Mouse (Mus musculus) kidney, adult 2 months (tissue): ENCODE measurements around the gene Gramd2.

Experiments
- CTCF ChIP-seq: fragments of 200-500 bp; conservative IDR thresholded peaks from 2 replicates; pipeline ENCODE4 v1.5.1; 2011; ENCODE audit warnings: low read depth, mild to moderate bottlenecking, control low read depth, low read length, moderate library complexity, mixed read lengths; ENCODE audit not compliant: insufficient read depth, insufficient read length
- POLR2A ChIP-seq: fragments of 200-500 bp; IDR thresholded peaks from one replicate; pipeline ENCODE4 v1.6.1; 2011; ENCODE audit warnings: low read depth, low read length, control low read depth

DNA sequence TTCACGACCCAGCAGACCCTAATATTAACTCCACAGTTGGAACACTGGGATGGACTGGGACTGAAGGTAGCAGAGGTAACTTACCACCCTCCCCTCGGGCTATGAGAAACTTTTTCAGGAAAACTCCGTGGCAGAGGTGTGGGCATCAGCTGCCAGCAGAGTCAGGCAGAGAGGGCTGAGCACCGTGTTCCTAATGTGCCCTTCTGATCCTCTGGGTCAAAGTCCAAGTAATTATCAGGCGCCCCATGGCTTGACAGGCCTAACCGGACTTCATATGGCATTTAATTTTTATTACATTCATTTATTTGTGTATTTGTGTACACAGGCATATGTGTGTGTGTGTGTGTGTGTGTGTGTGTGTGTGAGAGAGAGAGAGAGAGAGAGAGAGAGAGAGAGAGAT lies 23.2 kb downstream of the Gramd2 start:
- TF ChIP-seq POLR2A: no peak
- TF ChIP-seq CTCF: no peak
